Mouse (Mus musculus) left cerebral cortex, adult 9 months (tissue): ENCODE data around the gene Hypk.

Experiments
- DNase-seq, 2 experiments: peaks; one replicate each; pipeline ENCODE4 v3.0.0; 2022; ENCODE audit warnings: low spot score in 2 of 2

The Hypk gene

DNA sequence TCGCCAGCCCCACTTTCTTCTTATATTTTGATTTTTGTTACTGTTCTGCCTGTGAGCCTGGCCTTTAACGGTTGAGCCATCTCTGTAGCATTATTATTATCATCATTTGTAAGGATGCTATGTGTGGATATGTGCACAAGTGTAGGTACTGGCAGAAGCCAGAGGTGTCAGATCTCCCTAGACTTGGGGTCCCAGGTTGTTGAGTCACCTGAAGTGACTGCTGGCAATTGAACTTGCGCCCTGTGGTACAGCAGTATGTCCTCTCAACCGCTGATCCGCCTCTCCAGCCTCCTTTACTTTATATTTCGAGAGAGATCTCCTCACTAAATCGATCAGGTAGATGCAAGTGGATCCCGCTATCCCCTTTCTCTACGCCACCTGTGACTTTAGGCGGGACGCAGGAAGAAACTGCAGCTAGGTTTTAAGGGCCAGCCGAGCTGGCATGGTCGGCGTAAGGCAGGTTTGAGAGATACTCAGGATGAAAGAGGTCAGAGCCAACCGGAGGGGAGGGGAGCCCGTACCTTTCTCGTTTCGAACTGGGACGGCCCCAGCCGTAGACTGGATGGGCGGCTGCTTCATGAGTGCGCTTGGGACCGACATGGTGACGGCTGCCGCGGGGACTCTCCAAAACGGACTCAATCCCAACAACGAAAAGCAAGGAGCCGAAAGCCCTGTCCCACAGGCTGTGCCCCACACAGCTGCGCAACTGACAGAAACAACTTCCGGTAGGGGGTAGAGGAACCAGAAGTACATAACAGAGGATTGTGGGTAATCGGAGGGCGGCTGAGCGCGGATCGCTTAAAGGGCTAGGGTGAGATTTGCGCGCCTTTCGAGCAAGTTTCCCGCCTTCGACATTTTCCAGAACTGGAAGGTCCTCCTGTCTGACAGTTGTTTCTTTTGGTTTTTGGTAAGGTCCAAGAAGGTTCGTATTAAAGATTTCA lies 53.1 kb downstream of the Hypk start, which contains the start of the genes Mfap1a and Wdr76:
Gene Mfap1a (minus strand): TSS at position 724 of the 941 bp plus-strand sequence.
Gene Wdr76 (plus strand): TSS at position 782 of the 941 bp plus-strand sequence.
- DNase-seq = peak; percentile 67 to 88

DNA sequence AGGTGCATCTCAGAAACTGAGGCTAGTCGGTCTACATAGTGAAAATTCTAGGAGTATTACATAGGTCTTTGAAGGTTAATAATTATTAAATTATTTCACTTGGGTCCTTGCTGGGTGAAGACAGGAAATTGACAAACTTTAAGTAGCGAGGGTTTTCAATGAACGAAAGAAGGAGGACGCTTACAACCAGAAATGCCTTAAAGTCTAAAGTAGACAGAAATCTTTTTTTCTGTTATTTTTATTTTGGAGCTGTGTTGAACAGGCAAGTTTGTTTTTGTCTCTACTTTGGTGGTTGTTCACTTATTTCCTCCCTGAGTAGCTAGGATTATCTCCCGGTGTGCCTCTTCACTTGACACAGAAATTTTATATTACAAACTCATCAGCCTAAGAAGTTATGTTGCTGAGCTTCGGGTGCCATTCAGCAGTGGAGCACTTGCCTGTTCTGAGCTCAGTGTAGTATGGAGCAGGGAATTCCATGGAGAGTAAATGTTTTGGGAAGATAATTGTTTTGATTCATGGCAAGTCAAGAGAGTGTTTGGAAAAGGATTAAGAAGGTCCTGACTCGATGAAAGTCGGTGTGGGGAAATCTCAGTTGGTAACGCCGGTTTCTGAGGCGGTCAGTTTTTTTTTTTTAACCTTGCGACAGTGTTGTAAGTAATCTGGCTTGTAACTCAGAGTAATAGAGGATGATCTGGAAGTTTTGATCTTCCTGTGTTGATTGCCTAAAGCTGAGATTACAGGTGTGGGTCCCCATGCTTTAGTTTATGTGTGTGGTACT lies 54.3 kb downstream of the Hypk start:
- no peak for DNase-seq

DNA sequence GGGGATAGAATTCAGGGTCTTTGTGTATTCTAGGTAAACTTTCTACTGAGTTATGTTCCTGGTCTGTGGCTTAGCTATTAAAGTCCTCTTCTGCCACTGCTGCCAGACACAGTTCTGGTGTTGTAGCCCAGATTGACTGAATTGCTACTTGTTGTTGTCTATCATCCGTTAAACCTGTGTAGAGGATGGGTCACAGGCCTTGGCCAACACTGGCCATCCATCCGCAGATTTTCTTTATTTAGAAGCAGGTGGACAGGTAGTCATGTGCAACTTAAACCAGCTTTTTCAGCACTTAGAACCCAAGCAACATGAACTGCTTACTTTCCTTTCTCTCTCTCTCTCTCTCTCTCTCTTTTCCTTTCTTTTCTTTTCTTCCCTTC lies 54.9 kb downstream of the Hypk start:
- no peak for DNase-seq
